Mouse (Mus musculus) small intestine, adult 2 months (tissue): ENCODE measurements around the gene Polr2e. TPM values are rescaled to one million over a fixed set of nuclear protein-coding genes. Genes with fewer than 3 reads are reported as not detected.

Source experiments
- H3K27ac ChIP-seq: fragments of 200-500 bp; 2 replicates; pipeline ENCODE4 v1.5.1; 2012; ENCODE audit warnings: low read depth, low read length, control low read depth, inconsistent platforms; ENCODE audit not compliant: insufficient read depth
- H3K27me3 ChIP-seq: fragments of 200-500 bp; 2 replicates; pipeline ENCODE4 v1.6.1; 2012; ENCODE audit warnings: mild to moderate bottlenecking, moderate library complexity, low read length, inconsistent platforms; ENCODE audit not compliant: control insufficient read depth, insufficient read depth
- H3K36me3 ChIP-seq: fragments of 200-500 bp; 2 replicates; pipeline ENCODE4 v1.6.1; 2012; ENCODE audit warnings: mild to moderate bottlenecking, low read length, control low read depth, inconsistent platforms; ENCODE audit not compliant: control insufficient read depth, insufficient read depth
- H3K4me1 ChIP-seq: fragments of 200-500 bp; 2 replicates; pipeline ENCODE4 v1.6.1; 2012; ENCODE audit warnings: low read length, inconsistent platforms, mixed read lengths; ENCODE audit not compliant: control insufficient read depth, insufficient read depth, insufficient read length
- H3K4me3 ChIP-seq: fragments of 200-500 bp; 2 replicates; pipeline ENCODE4 v1.5.1; 2012; ENCODE audit warnings: low read depth, mild to moderate bottlenecking, control low read depth, inconsistent platforms, low read length, moderate library complexity
- CTCF ChIP-seq: fragments of 200-500 bp; IDR thresholded peaks from 2 replicates; pipeline ENCODE4 v1.5.1; 2012; ENCODE audit warnings: low read depth, mild to moderate bottlenecking, control low read depth, inconsistent platforms, low read length, moderate library complexity, mixed read lengths; ENCODE audit not compliant: insufficient replicate concordance, insufficient read length; ENCODE audit errors: extremely low read depth
- POLR2A ChIP-seq: fragments of 200-500 bp; IDR thresholded peaks from 2 replicates; pipeline ENCODE4 v1.6.1; 2012; ENCODE audit warnings: low read depth, mild to moderate bottlenecking, control low read depth, inconsistent platforms, low read length, moderate library complexity
- WGBS: fragments of 180-500 bp; shearing (Covaris S2); methylation state at CpG from one replicate; pipeline ENCODE4 v1.1.7; 2018; 5-methylcytosine and 5-hydroxymethylcytosine counted together
- polyA plus RNA-seq: library from polyadenylated mRNA; depleted of rRNA; stranded (reverse); fragments of >200 nt; gene quantifications from 2 replicates; pipeline ENCODE4 v1.2.3, GENCODE M21; 2012

Gene Polr2e
- polyA plus RNA-seq, 1 experiment = 186 TPM

- TF ChIP-seq CTCF (no peak), POLR2A (no peak)
- 79% methylated on average over 11 of the region's 11 CpGs for WGBS
- Histone ChIP-seq H3K27me3 (no peaks in the 10 kb centered on the region), H3K4me1 (peaks cover 20% of the 10 kb centered on the region), H3K36me3 (peaks cover 5% of the 10 kb centered on the region; the same call in 1 of the 2 replicates), H3K4me3 (peak within 1 kb of the TSS; percentile 69), H3K27ac (peak within 1 kb of the TSS; percentile 93)
Measured at GRCm38 (mm10) chr10:80016511-80016910, 23.1 kb downstream of the Polr2e start, which contains the start of gene Arhgap45. Gene Arhgap45 (plus strand): TSS chr10:80016653.

GRCm38 (mm10) chr10:80015583-80015982 is 24.0 kb downstream of the Polr2e start:
- Histone ChIP-seq H3K4me1 (peaks cover 19% of the 10 kb centered on the region), H3K36me3 (peaks cover 13% of the 10 kb centered on the region), H3K4me3 (no peak overlapping the region), H3K27ac (no peak overlapping the region), H3K27me3 (no peaks in the 10 kb centered on the region)
- 86% methylated on average over 10 of the region's 10 CpGs for WGBS
- TF ChIP-seq POLR2A = no peak
- no peak for TF ChIP-seq CTCF

- H3K4me3 ChIP-seq = no peak overlapping the region; the same call in 1 of the 2 replicates
- TF ChIP-seq POLR2A (no peak), CTCF (0 out of 2 replicates have a peak, but pooled peaks have one; percentile 24)
- H3K4me1 ChIP-seq = peaks cover 19% of the 10 kb centered on the region
- WGBS = 25% methylated on average over 28 of the region's 28 CpGs
- no peak overlapping the region for H3K27ac ChIP-seq
- H3K27me3 ChIP-seq = no peaks in the 10 kb centered on the region
- peaks cover 14% of the 10 kb centered on the region for H3K36me3 ChIP-seq
Measured at GRCm38 (mm10) chr10:80014484-80015290, 24.9 kb downstream of the Polr2e start.

DNA sequence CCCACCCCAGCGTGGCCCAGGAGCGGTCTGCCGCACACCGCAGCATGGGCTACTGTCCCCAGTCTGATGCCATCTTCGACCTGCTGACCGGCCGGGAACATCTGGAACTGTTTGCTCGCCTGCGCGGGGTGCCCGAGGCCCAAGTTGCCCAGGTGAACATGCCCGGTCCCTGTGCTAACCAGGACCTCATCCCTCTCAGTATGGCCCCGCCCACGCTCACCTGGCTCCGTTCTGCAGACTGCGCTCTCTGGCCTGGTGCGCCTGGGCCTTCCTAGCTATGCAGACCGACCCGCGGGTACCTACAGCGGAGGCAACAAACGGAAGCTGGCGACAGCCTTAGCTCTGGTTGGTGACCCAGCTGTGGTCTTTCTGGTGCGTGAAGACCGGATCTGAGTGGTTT is 26.0 kb downstream of the Polr2e start:
- H3K27ac ChIP-seq = no peak overlapping the region
- no peaks in the 10 kb centered on the region for H3K27me3 ChIP-seq
- WGBS = 69% methylated on average over 25 of the region's 25 CpGs
- peaks cover 16% of the 10 kb centered on the region for H3K4me1 ChIP-seq
- TF ChIP-seq POLR2A (no peak), CTCF (no peak)
- peaks cover 20% of the 10 kb centered on the region for H3K36me3 ChIP-seq
- no peak overlapping the region for H3K4me3 ChIP-seq

DNA sequence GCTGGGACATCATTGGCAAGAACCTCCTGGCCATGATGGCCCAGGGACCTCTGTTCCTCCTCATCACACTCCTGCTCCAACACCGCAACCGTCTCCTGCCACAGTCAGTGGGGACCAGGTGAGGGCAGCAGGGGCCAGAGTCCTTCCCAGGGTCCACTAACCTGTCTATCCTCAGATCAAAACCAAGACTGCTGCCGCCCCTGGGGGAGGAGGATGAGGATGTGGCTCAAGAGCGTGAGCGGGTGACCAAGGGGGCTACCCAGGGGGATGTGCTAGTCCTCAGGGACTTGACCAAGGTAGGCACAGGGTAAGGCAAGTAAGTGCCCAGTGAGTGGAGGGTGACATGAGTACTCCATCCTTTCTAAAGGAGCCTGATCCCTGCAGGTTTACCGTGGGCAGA is 27.9 kb downstream of the Polr2e start:
- Histone ChIP-seq H3K4me3 (no peak overlapping the region), H3K4me1 (peaks cover 12% of the 10 kb centered on the region), H3K27me3 (no peaks in the 10 kb centered on the region), H3K27ac (no peak overlapping the region), H3K36me3 (peaks cover 32% of the 10 kb centered on the region)
- TF ChIP-seq CTCF = no peak
- no peak for TF ChIP-seq POLR2A
- WGBS = 90% methylated on average over 6 of the region's 6 CpGs

DNA sequence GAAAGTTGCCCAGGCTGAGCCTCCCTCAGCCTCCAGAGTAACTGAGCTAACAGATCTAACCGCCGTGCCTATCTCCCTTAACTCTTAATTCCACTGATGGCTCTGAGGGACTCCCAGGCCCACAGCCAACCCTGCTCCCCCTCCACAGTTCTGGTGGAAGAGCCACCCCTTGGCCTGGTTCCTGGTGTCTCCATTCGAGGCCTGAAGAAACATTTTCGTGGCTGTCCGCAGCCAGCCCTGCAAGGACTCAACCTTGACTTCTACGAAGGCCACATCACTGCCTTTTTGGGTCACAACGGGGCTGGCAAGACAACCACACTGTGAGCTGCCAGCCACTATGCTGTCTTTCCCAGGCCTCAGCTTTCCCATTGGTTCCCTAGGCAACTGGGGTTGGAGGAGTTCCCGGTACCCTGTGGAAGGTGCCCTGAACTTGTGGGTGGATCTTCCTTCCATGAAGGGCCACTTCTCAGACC is 35.3 kb downstream of the Polr2e start:
- Histone ChIP-seq H3K4me3 (no peak overlapping the region), H3K27me3 (no peaks in the 10 kb centered on the region), H3K27ac (no peak overlapping the region), H3K36me3 (peaks cover 32% of the 10 kb centered on the region), H3K4me1 (peaks cover 8% of the 10 kb centered on the region)
- TF ChIP-seq POLR2A = no peak
- TF ChIP-seq CTCF = no peak
- 85% methylated on average over 8 of the region's 8 CpGs for WGBS
